Comparison of ENCODE assay signal across 25 mouse cellular contexts in the genomic region with DNA sequence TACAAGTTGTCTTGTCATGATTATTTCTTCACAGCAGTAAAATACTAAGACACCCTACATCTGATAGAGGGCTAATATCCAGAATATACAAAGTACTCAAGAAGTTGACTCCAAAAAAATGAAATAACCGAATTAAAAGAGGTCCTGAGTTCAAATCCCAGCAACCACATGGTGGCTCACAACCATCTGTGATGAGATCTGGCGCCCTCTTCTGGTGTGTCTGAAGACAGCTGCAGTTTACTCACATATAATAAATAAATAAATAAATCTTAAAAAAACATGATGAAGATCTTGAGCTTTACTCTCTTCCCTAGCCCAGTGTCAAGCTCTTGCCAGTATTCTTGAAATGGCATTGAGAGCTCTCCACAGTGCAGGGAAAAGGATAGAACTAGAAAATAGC. TPM values are rescaled to one million over a fixed set of nuclear protein-coding genes. Genes with fewer than 3 reads are reported as not detected.
DNase-seq lines count a peak whose midpoint lies in the region; ATAC-seq and TF ChIP-seq lines count a peak whose summit lies in the region.
"Had no signal": no experiment of that assay in that cellular context is flagged by ENCODE, and none has a peak within 500 bp of the region (broad histone marks: within the 10 kb centered on the region; RNA-seq: fewer than 3 reads in every experiment).

No protein-coding gene starts in this region.

- TF ChIP-seq EP300 in CH12.LX (IDR thresholded peaks at IDR 0.05; ENCODE audit: low read length): no peak

- in situ Hi-C loops in CH12.LX (cut with MboI; ENCODE audit: low pct_ligation_motif_present, low pct_unique_long_range_greater_than_20kb, low sequenced_read_pairs): no loop called here

- H3K4me3 ChIP-seq in gastrocnemius, adult 2 months: no peak overlapping the region
- no peak overlapping the region for H3K4me3 ChIP-seq in kidney, postnatal 0 days (replicated peaks; ENCODE audit: low read depth, low read length)
- no peak overlapping the region for H3K4me3 ChIP-seq in lung, embryonic 14.5 days (ENCODE audit: low read depth, low read length)
- no peak overlapping the region for H3K4me3 ChIP-seq in lung, adult 2 months (replicated peaks; ENCODE audit: extremely low read depth, low read depth, low read length)
- H3K4me3 ChIP-seq in CH12.LX (replicated peaks in 1 of 3; ENCODE audit: low read depth in 2 of 3, low read length in 2 of 3, poor library complexity in 1 of 3): no peak overlapping the region
- H3K4me3 ChIP-seq: embryonic facial prominence, embryonic 13.5 days; hindbrain, embryonic 13.5 days; limb, embryonic 13.5 days; liver, embryonic 13.5 days; midbrain, embryonic 13.5 days; neural tube, embryonic 15.5 days had no signal

- no peaks in the 10 kb centered on the region for H3K9me3 ChIP-seq in kidney, postnatal 0 days (replicated peaks; ENCODE audit: low read length)
- no peaks in the 10 kb centered on the region for H3K9me3 ChIP-seq in lung, embryonic 14.5 days (ENCODE audit: low read depth, low read length)
- no peaks in the 10 kb centered on the region for H3K9me3 ChIP-seq in CH12.LX (replicated peaks; ENCODE audit: low read length)
- H3K9me3 ChIP-seq: embryonic facial prominence, embryonic 13.5 days; hindbrain, embryonic 13.5 days; limb, embryonic 13.5 days; liver, embryonic 13.5 days; midbrain, embryonic 13.5 days; neural tube, embryonic 15.5 days had no signal

- intact Hi-C loops in gastrocnemius, adult 2 months (cut with DNase I): no loop called here

- no peaks in the 10 kb centered on the region for H3K4me1 ChIP-seq in kidney, postnatal 0 days (replicated peaks; ENCODE audit: insufficient read depth, low read length)
- H3K4me1 ChIP-seq in lung, embryonic 14.5 days (ENCODE audit: insufficient read depth): no peaks in the 10 kb centered on the region
- no peaks in the 10 kb centered on the region for H3K4me1 ChIP-seq in lung, adult 2 months (ENCODE audit: control insufficient read depth, insufficient read depth, low read length)
- H3K4me1 ChIP-seq in CH12.LX (ENCODE audit: control insufficient read depth in 1 of 2, insufficient read depth in 2 of 2): no peaks in the 10 kb centered on the region
- H3K4me1 ChIP-seq: embryonic facial prominence, embryonic 13.5 days; hindbrain, embryonic 13.5 days; limb, embryonic 13.5 days; liver, embryonic 13.5 days; midbrain, embryonic 13.5 days; neural tube, embryonic 15.5 days had no signal

- TF ChIP-seq POLR2A in lung, adult 2 months (IDR thresholded peaks at IDR 0.05; ENCODE audit: borderline replicate concordance, extremely low read depth, low read depth, low read length): no peak
- TF ChIP-seq POLR2A in CH12.LX (IDR thresholded peaks at IDR 0.05; ENCODE audit: low read depth, low read length): no peak

- H3K27me3 ChIP-seq in kidney, postnatal 0 days (ENCODE audit: insufficient read depth, low read length): no peaks in the 10 kb centered on the region
- no peaks in the 10 kb centered on the region for H3K27me3 ChIP-seq in lung, embryonic 14.5 days (ENCODE audit: insufficient read depth, low read length)
- no peaks in the 10 kb centered on the region for H3K27me3 ChIP-seq in CH12.LX (replicated peaks)
- H3K27me3 ChIP-seq: embryonic facial prominence, embryonic 13.5 days; hindbrain, embryonic 13.5 days; limb, embryonic 13.5 days; liver, embryonic 13.5 days; midbrain, embryonic 13.5 days; neural tube, embryonic 15.5 days had no signal

- H3K9ac ChIP-seq in kidney, postnatal 0 days (ENCODE audit: low read depth, low read length): no peak overlapping the region
- H3K9ac ChIP-seq in lung, embryonic 14.5 days: no peak overlapping the region
- H3K9ac ChIP-seq in CH12.LX (ENCODE audit: insufficient read depth, low read depth): no peak overlapping the region
- H3K9ac ChIP-seq: embryonic facial prominence, embryonic 13.5 days; hindbrain, embryonic 13.5 days; limb, embryonic 13.5 days; liver, embryonic 13.5 days; midbrain, embryonic 13.5 days; neural tube, embryonic 15.5 days had no signal

- no peak overlapping the region for H3K4me2 ChIP-seq in kidney, postnatal 0 days (ENCODE audit: low read length)
- no peak overlapping the region for H3K4me2 ChIP-seq in lung, embryonic 14.5 days
- H3K4me2 ChIP-seq in CH12.LX (ENCODE audit: insufficient read depth, low read depth, poor library complexity, severe bottlenecking): no peak overlapping the region
- H3K4me2 ChIP-seq: embryonic facial prominence, embryonic 13.5 days; heart, embryonic 11.5 days; hindbrain, embryonic 13.5 days; limb, embryonic 13.5 days; liver, embryonic 13.5 days; midbrain, embryonic 13.5 days; neural tube, embryonic 15.5 days had no signal

- WGBS in kidney, postnatal 0 days: 90% methylated on average over 2 of the region's 2 CpGs
- 74% methylated on average over 2 of the region's 2 CpGs for WGBS in lung, embryonic 14.5 days
- 91% methylated on average over 2 of the region's 2 CpGs for WGBS in lung, adult 2 months

- H3K79me2 ChIP-seq in CH12.LX (replicated peaks; ENCODE audit: control insufficient read depth, extremely low read depth, insufficient read depth, poor library complexity, severe bottlenecking): peaks cover 7% of the 10 kb centered on the region

- ATAC-seq in kidney, postnatal 0 days (replicated peaks; ENCODE audit: low FRiP score, low read depth): no peak
- no peak for ATAC-seq in lung, embryonic 14.5 days (ENCODE audit: insufficient read depth)
- ATAC-seq: forebrain, embryonic 16.5 days; midbrain, embryonic 13.5 days had no signal

- dilution Hi-C loops in CH12.LX (cut with MboI; ENCODE audit: extremely low pct_ligation_motif_present, extremely low pct_unique_long_range_greater_than_20kb, low sequenced_read_pairs): no loop called here

- peaks cover 63% of the 10 kb centered on the region for H3K36me3 ChIP-seq in kidney, postnatal 0 days (ENCODE audit: insufficient read depth, low read length)
- H3K36me3 ChIP-seq in lung, embryonic 14.5 days (ENCODE audit: insufficient read depth): peaks cover 99% of the 10 kb centered on the region
- peaks cover 68 to 92% of the 10 kb centered on the region in 2 experiments for H3K36me3 ChIP-seq in CH12.LX (replicated peaks in 1 of 2; ENCODE audit: control insufficient read depth in 1 of 2, insufficient read depth in 1 of 2, low read length in 1 of 2)

- no peak overlapping the region for H3K27ac ChIP-seq in gastrocnemius, adult 2 months
- H3K27ac ChIP-seq in kidney, postnatal 0 days: no peak overlapping the region
- no peak overlapping the region for H3K27ac ChIP-seq in lung, embryonic 14.5 days (ENCODE audit: low read depth)
- no peak overlapping the region for H3K27ac ChIP-seq in CH12.LX (ENCODE audit: insufficient read depth, low read depth)
- H3K27ac ChIP-seq: embryonic facial prominence, embryonic 13.5 days; hindbrain, embryonic 13.5 days; limb, embryonic 13.5 days; liver, embryonic 13.5 days; macrophage; midbrain, embryonic 13.5 days; neural tube, embryonic 15.5 days had no signal

- TF ChIP-seq RAD21 in CH12.LX (IDR thresholded peaks at IDR 0.05; ENCODE audit: low read depth, low read length): no peak; the same call in 1 of the 2 replicates

- no peak for DNase-seq in gastrocnemius, adult 2 months
- DNase-seq in gastrocnemius, postnatal 4 days (ENCODE audit: low spot score in 2 of 2): no peak
- no peak for DNase-seq in kidney, postnatal 0 days (ENCODE audit: low spot score)
- DNase-seq in kidney, adult 11 months: no peak
- no peak for DNase-seq in lung, embryonic 14.5 days
- DNase-seq in lung, adult 2 months: no peak
- no peak for DNase-seq in CH12.LX (ENCODE audit: extremely low read depth)
- no peak for DNase-seq in ovary, postnatal 14 days (ENCODE audit: low spot score)
- DNase-seq: adrenal gland, postnatal 25 days; cerebellum, adult 18-20 months; cerebellum, postnatal 10 days; heart, postnatal 4 days; kidney, adult 18-20 months; kidney, postnatal 10 days; liver, embryonic 13.5 days; spleen, adult 18-20 months; thymus, adult 2 months had no signal

- peak; percentile 32 for TF ChIP-seq CTCF in gastrocnemius, adult 2 months (IDR thresholded peaks at IDR 0.05)
- TF ChIP-seq CTCF in kidney, postnatal 0 days (IDR thresholded peaks at IDR 0.05; ENCODE audit: low read depth): peak; percentile 41; the same call in 1 of the 2 replicates
- TF ChIP-seq CTCF in lung, embryonic 14.5 days (IDR thresholded peaks at IDR 0.05; ENCODE audit: low read depth): peak; percentile 29; the same call in 1 of the 2 replicates
- no peak for TF ChIP-seq CTCF in lung, adult 2 months (IDR thresholded peaks at IDR 0.05; ENCODE audit: insufficient read depth, low read length)
- peak; percentile 2 to 42; a peak in 2 of 4 replicates for TF ChIP-seq CTCF in CH12.LX (conservative IDR thresholded peaks at IDR 0.05 in 1 of 2, IDR thresholded peaks at IDR 0.05 in 1 of 2; ENCODE audit: low read depth in 2 of 2, low read length in 2 of 2)

TF ChIP-seq in CH12.LX, 34 proteins besides CTCF, POLR2A, EP300 and RAD21:
- TF ChIP-seq MYC (IDR thresholded peaks at IDR 0.05; ENCODE audit: low read depth, low read length) (0 out of 2 replicates have a peak, but pooled peaks have one; percentile 23), JUN (IDR thresholded peaks at IDR 0.05; ENCODE audit: insufficient read depth, low read depth, low read length) (no peak)

RNA-seq across cellular contexts. Expression of gene Wee1, which starts 16.7 kb away (rescaled TPM):
- 1 to 10 TPM in 1 of 2 experiments, under 1 TPM in 1; 0.97 to 3.6 TPM for total RNA-seq in gastrocnemius, adult 2 months (2021)
- total RNA-seq in gastrocnemius, postnatal 4 days (2021): 10 to 100 TPM; 11.9 to 13.5 TPM
- polyA plus RNA-seq in kidney, postnatal 0 days (2015; fragmentation: Nextera tagmentation; extraction: Ambion mirVana): 15.4 and 16.9 TPM in 2 replicates
- 44.0 and 47.1 TPM in 2 replicates for polyA plus RNA-seq in lung, embryonic 14.5 days (2014; fragmentation: Nextera tagmentation; extraction: Ambion mirVana)
- polyA plus RNA-seq in lung, adult 2 months (2012; rRNA removed): 2.9 and 5.9 TPM in 2 replicates
- total RNA-seq in CH12.LX (2012; rRNA removed): 10.1 and 12.3 TPM in 2 replicates
- total RNA-seq in CH12.LX (2014; rRNA removed): 12.2 and 14.2 TPM in 2 replicates
- 26.9 and 30.3 TPM in 2 replicates for polyA plus RNA-seq in CH12.LX (2012; ENCODE audit: insufficient read length, low read depth)
